Mouse (Mus musculus) myocyte (in vitro differentiated cells): Measurements from ENCODE around the gene Krt80. TPM values are rescaled to one million over a fixed set of nuclear protein-coding genes. Genes with fewer than 3 reads are reported as not detected.

Experiments
- H3K27me3 ChIP-seq: one replicate; pipeline ENCODE4 v1.6.1; 2011; ENCODE audit not compliant: control insufficient read depth, insufficient read depth, insufficient read length
- H3K36me3 ChIP-seq: one replicate; pipeline ENCODE4 v1.6.1; 2011; ENCODE audit not compliant: control insufficient read depth, insufficient read depth
- H3K4me2 ChIP-seq: one replicate; pipeline ENCODE4 v1.6.1; 2011; ENCODE audit warnings: low read depth, control low read depth
- H3K4me3 ChIP-seq: one replicate; pipeline ENCODE4 v1.5.1; 2011; ENCODE audit warnings: mild to moderate bottlenecking, control low read depth, moderate library complexity
- H3K79me2 ChIP-seq: one replicate; pipeline ENCODE4 v1.6.1; 2011; ENCODE audit not compliant: control insufficient read depth, insufficient read depth
- H3ac ChIP-seq: one replicate; pipeline ENCODE4 v1.6.1; 2011; ENCODE audit not compliant: control insufficient read depth, insufficient read length
- CEBPB ChIP-seq: IDR thresholded peaks from 2 replicates; pipeline ENCODE4 v1.6.1; 2011; ENCODE audit warnings: mild to moderate bottlenecking, moderate library complexity; ENCODE audit not compliant: poor library complexity, insufficient read depth, severe bottlenecking
- E2F4 ChIP-seq: IDR thresholded peaks from one replicate; pipeline ENCODE4 v1.6.1; 2011; ENCODE audit warnings: mild to moderate bottlenecking, control low read depth, moderate library complexity; ENCODE audit not compliant: insufficient read depth
- MAX ChIP-seq: IDR thresholded peaks from one replicate; pipeline ENCODE4 v1.6.1; 2011; ENCODE audit warnings: low read depth, mild to moderate bottlenecking, control low read depth
- MYOD1 ChIP-seq, 3 experiments: IDR thresholded peaks; one replicate each; pipeline ENCODE4 v1.6.1; 2011; ENCODE audit warnings: control low read depth in 2 of 3, low read depth in 2 of 3, mild to moderate bottlenecking in 2 of 3, moderate library complexity in 1 of 3; ENCODE audit not compliant: insufficient read length in 2 of 3, control insufficient read depth in 1 of 3
- MYOG ChIP-seq, 3 experiments: IDR thresholded peaks; one replicate each; pipeline ENCODE4 v1.6.1; 2011; ENCODE audit warnings: control low read depth in 2 of 3, low read depth in 2 of 3, mild to moderate bottlenecking in 2 of 3; ENCODE audit not compliant: insufficient read length in 2 of 3, control insufficient read depth in 1 of 3, insufficient read depth in 1 of 3
- POLR2A ChIP-seq: IDR thresholded peaks from one replicate; pipeline ENCODE4 v1.6.1; 2011; ENCODE audit warnings: low read depth, mild to moderate bottlenecking, control low read depth, moderate library complexity; ENCODE audit not compliant: insufficient read length
- POLR2AphosphoS2 ChIP-seq: IDR thresholded peaks from one replicate; pipeline ENCODE4 v1.6.1; 2011; ENCODE audit warnings: low read depth, control low read depth; ENCODE audit not compliant: insufficient read length
- REST ChIP-seq: IDR thresholded peaks from one replicate; pipeline ENCODE4 v1.6.1; 2011; ENCODE audit warnings: mild to moderate bottlenecking, control low read depth, moderate library complexity; ENCODE audit not compliant: insufficient read depth, insufficient read length
- SRF ChIP-seq: IDR thresholded peaks from one replicate; pipeline ENCODE4 v1.6.1; 2011; ENCODE audit warnings: low read depth; ENCODE audit not compliant: control insufficient read depth, insufficient read length
- TCF12 ChIP-seq: IDR thresholded peaks from one replicate; pipeline ENCODE4 v1.6.1; 2011; ENCODE audit warnings: mild to moderate bottlenecking, control low read depth; ENCODE audit not compliant: poor library complexity, insufficient read depth, severe bottlenecking
- TCF3 ChIP-seq: IDR thresholded peaks from one replicate; pipeline ENCODE4 v1.6.1; 2011; ENCODE audit warnings: low read depth, control low read depth; ENCODE audit not compliant: insufficient read length
- USF1 ChIP-seq: IDR thresholded peaks from one replicate; pipeline ENCODE4 v1.6.1; 2011; ENCODE audit warnings: low read depth, mild to moderate bottlenecking, control low read depth, moderate library complexity
- polyA plus RNA-seq: library from polyadenylated mRNA; unstranded; fragments of >200 nt; fragmentation: generic; extraction: Trizol; gene quantifications from one replicate; pipeline ENCODE4 v1.2.1, GENCODE M21; 2012; ENCODE audit warnings: missing spikeins

Krt80 gene
- polyA plus RNA-seq, 1 experiment = 7.7 TPM

- Histone ChIP-seq H3K4me2 (no peak overlapping the region), H3K79me2 (no peaks in the 10 kb centered on the region), H3ac (no peak overlapping the region), H3K4me3 (no peak overlapping the region), H3K36me3 (no peaks in the 10 kb centered on the region), H3K27me3 (no peaks in the 10 kb centered on the region)
- TF ChIP-seq MYOG (IDR thresholded peaks at IDR 0.05; ENCODE audit: control insufficient read depth in 1 of 3, insufficient read depth in 1 of 3, insufficient read length in 2 of 3, low read depth in 2 of 3) (no peak), MYOD1 (IDR thresholded peaks at IDR 0.05; ENCODE audit: control insufficient read depth in 1 of 3, insufficient read length in 2 of 3, low read depth in 2 of 3) (no peak), POLR2A (no peak), CEBPB (no peak), TCF12 (no peak), POLR2AphosphoS2 (no peak), SRF (no peak), E2F4 (no peak), USF1 (no peak), MAX (no peak), TCF3 (no peak), REST (no peak)
These were observed 6.0 kb downstream of the Krt80 start for GRCm38 (mm10) chr15:101363933-101364332.

GRCm38 (mm10) chr15:101362393-101363010 lies 7.5 kb downstream of the Krt80 start:
- no peak overlapping the region for H3K4me2 ChIP-seq
- H3K36me3 ChIP-seq = no peaks in the 10 kb centered on the region
- H3K4me3 ChIP-seq = no peak overlapping the region
- no peaks in the 10 kb centered on the region for H3K27me3 ChIP-seq
- no peak for TF ChIP-seq POLR2AphosphoS2
- no peak for TF ChIP-seq TCF12
- TF ChIP-seq MAX = no peak
- no peak for TF ChIP-seq CEBPB
- TF ChIP-seq POLR2A = no peak
- TF ChIP-seq MYOD1 (IDR thresholded peaks at IDR 0.05; ENCODE audit: control insufficient read depth in 1 of 3, insufficient read length in 2 of 3, low read depth in 2 of 3) = no peak
- TF ChIP-seq E2F4 = no peak
- no peak for TF ChIP-seq REST
- no peak for TF ChIP-seq MYOG (IDR thresholded peaks at IDR 0.05; ENCODE audit: control insufficient read depth in 1 of 3, insufficient read depth in 1 of 3, insufficient read length in 2 of 3, low read depth in 2 of 3)
- no peak for TF ChIP-seq TCF3
- TF ChIP-seq SRF = no peak
- no peak for TF ChIP-seq USF1
- H3ac ChIP-seq = no peak overlapping the region
- no peaks in the 10 kb centered on the region for H3K79me2 ChIP-seq

GRCm38 (mm10) chr15:101355382-101355786 lies 14.6 kb downstream of the Krt80 start:
- TF ChIP-seq TCF3 (no peak), SRF (no peak), MYOG (IDR thresholded peaks at IDR 0.05; ENCODE audit: control insufficient read depth in 1 of 3, insufficient read depth in 1 of 3, insufficient read length in 2 of 3, low read depth in 2 of 3) (no peak), MAX (no peak), POLR2A (no peak), CEBPB (no peak), POLR2AphosphoS2 (no peak), REST (no peak), E2F4 (no peak), MYOD1 (IDR thresholded peaks at IDR 0.05; ENCODE audit: control insufficient read depth in 1 of 3, insufficient read length in 2 of 3, low read depth in 2 of 3) (no peak), USF1 (no peak), TCF12 (no peak)

GRCm38 (mm10) chr15:101352706-101353465 lies 17.1 kb downstream of the Krt80 start:
- Histone ChIP-seq H3K4me3 (no peak overlapping the region), H3K36me3 (no peaks in the 10 kb centered on the region), H3K27me3 (no peaks in the 10 kb centered on the region), H3K4me2 (no peak overlapping the region), H3ac (no peak overlapping the region), H3K79me2 (no peaks in the 10 kb centered on the region)
- TF ChIP-seq USF1 (no peak), REST (no peak), POLR2A (no peak), CEBPB (no peak), MYOG (IDR thresholded peaks at IDR 0.05; ENCODE audit: control insufficient read depth in 1 of 3, insufficient read depth in 1 of 3, insufficient read length in 2 of 3, low read depth in 2 of 3) (no peak), TCF3 (no peak), E2F4 (no peak), MYOD1 (IDR thresholded peaks at IDR 0.05; ENCODE audit: control insufficient read depth in 1 of 3, insufficient read length in 2 of 3, low read depth in 2 of 3) (no peak), POLR2AphosphoS2 (no peak), MAX (no peak), SRF (no peak), TCF12 (no peak)

More at GRCm38 (mm10) chr15:101355382-101355786, 14.6 kb downstream of the Krt80 start:
- Histone ChIP-seq H3ac (no peak overlapping the region), H3K36me3 (no peaks in the 10 kb centered on the region), H3K4me3 (no peak overlapping the region), H3K4me2 (no peak overlapping the region), H3K27me3 (no peaks in the 10 kb centered on the region), H3K79me2 (no peaks in the 10 kb centered on the region)
